Mouse (Mus musculus) heart, embryonic 13.5 days (tissue): ENCODE data around the gene Sorbs1. TPM values are rescaled to one million over a fixed set of nuclear protein-coding genes. Genes with fewer than 3 reads are reported as not detected.

ENCODE experiments used
- ATAC-seq: fragments of 200-750 bp; cut with Nextera tagmentation; 2 replicates; pipeline ENCODE4 v1.8.0; 2017; ENCODE audit warnings: moderate TSS enrichment; ENCODE audit not compliant: insufficient number of reproducible peaks, low FRiP score, low TSS enrichment; ENCODE audit errors: extremely low read depth
- H3K27ac ChIP-seq: fragments of 300-500 bp; sonication (generic); replicated peaks from 2 replicates; pipeline ENCODE4 v1.5.1; 2015; ENCODE audit warnings: moderate library complexity, mild to moderate bottlenecking, inconsistent platforms
- H3K27me3 ChIP-seq: fragments of 300-500 bp; sonication (generic); replicated peaks from 2 replicates; pipeline ENCODE4 v1.6.1; 2015; ENCODE audit warnings: mild to moderate bottlenecking, inconsistent platforms
- H3K36me3 ChIP-seq: fragments of 300-500 bp; sonication (generic); 2 replicates; pipeline ENCODE4 v1.6.1; 2015; ENCODE audit warnings: mild to moderate bottlenecking, inconsistent platforms
- H3K4me1 ChIP-seq: fragments of 300-500 bp; sonication (generic); 2 replicates; pipeline ENCODE4 v1.6.1; 2015; ENCODE audit warnings: inconsistent platforms
- H3K4me2 ChIP-seq: fragments of 300-500 bp; sonication (generic); 2 replicates; pipeline ENCODE4 v1.6.1; 2015; ENCODE audit warnings: inconsistent platforms, mild to moderate bottlenecking, moderate library complexity
- H3K4me3 ChIP-seq: fragments of 300-500 bp; sonication (generic); 2 replicates; pipeline ENCODE4 v1.5.1; 2015; ENCODE audit warnings: moderate library complexity, mild to moderate bottlenecking, inconsistent platforms
- H3K9ac ChIP-seq: fragments of 300-500 bp; sonication (generic); 2 replicates; pipeline ENCODE4 v1.6.1; 2015; ENCODE audit warnings: inconsistent platforms, mild to moderate bottlenecking, moderate library complexity
- H3K9me3 ChIP-seq: fragments of 300-500 bp; sonication (generic); 2 replicates; pipeline ENCODE4 v1.6.1; 2016; ENCODE audit warnings: inconsistent platforms
- WGBS: fragments of 180-500 bp; shearing (Covaris S2); methylation state at CpG from one replicate; pipeline ENCODE4 v1.1.7; 2015; ENCODE audit warnings: mixed read lengths; 5-methylcytosine and 5-hydroxymethylcytosine counted together
- polyA plus RNA-seq: library from polyadenylated mRNA; unstranded; fragments of >200 nt; fragmentation: Nextera tagmentation; extraction: Ambion mirVana; gene quantifications from 2 replicates; pipeline ENCODE4 v1.2.1, GENCODE M21; 2015

The Sorbs1 gene
- polyA plus RNA-seq, 1 experiment from 2014 or later: 65.4 TPM

- H3K4me3 ChIP-seq: no peak overlapping the region
- H3K4me1 ChIP-seq: peaks cover 64% of the 10 kb centered on the region
- H3K27ac ChIP-seq: peak overlapping the region; percentile 94
- 69% methylated on average over 4 of the region's 4 CpGs for WGBS
- H3K9ac ChIP-seq: no peak overlapping the region
- no peak for ATAC-seq
- no peaks in the 10 kb centered on the region for H3K9me3 ChIP-seq
- H3K36me3 ChIP-seq: peaks cover 43% of the 10 kb centered on the region
- H3K4me2 ChIP-seq: no peak overlapping the region
- no peaks in the 10 kb centered on the region for H3K27me3 ChIP-seq
Observed at GRCm38 (mm10) chr19:40371866-40372265, 141.7 kb downstream of the Sorbs1 start.

GRCm38 (mm10) chr19:40369852-40370811 lies 143.4 kb downstream of the Sorbs1 start:
- WGBS: 20% methylated on average over 18 of the region's 18 CpGs
- no peak overlapping the region for H3K4me3 ChIP-seq
- peak overlapping the region; percentile 44 for H3K4me2 ChIP-seq
- no peaks in the 10 kb centered on the region for H3K27me3 ChIP-seq
- peak; percentile 47; the same call in 1 of the 2 replicates for ATAC-seq
- H3K36me3 ChIP-seq: peaks cover 30% of the 10 kb centered on the region
- peak overlapping the region; percentile 54 for H3K9ac ChIP-seq
- H3K27ac ChIP-seq: peak overlapping the region; percentile 94
- no peaks in the 10 kb centered on the region for H3K9me3 ChIP-seq
- peaks cover 70% of the 10 kb centered on the region for H3K4me1 ChIP-seq

GRCm38 (mm10) chr19:40368517-40368916 lies 145.1 kb downstream of the Sorbs1 start:
- Histone ChIP-seq H3K27ac (peak overlapping the region; percentile 94), H3K4me2 (no peak overlapping the region), H3K4me3 (no peak overlapping the region), H3K9me3 (peaks cover 3% of the 10 kb centered on the region; the same call in 1 of the 2 replicates), H3K36me3 (peaks cover 41% of the 10 kb centered on the region), H3K27me3 (no peaks in the 10 kb centered on the region), H3K9ac (no peak overlapping the region), H3K4me1 (peaks cover 76% of the 10 kb centered on the region)
- 0 out of 2 replicates have a peak, but pooled peaks have one; percentile 33 for ATAC-seq
- 51% methylated on average over 2 of the region's 2 CpGs for WGBS

GRCm38 (mm10) chr19:40366163-40366941 lies 147.2 kb downstream of the Sorbs1 start:
- WGBS: 31% methylated on average over 11 of the region's 11 CpGs
- Histone ChIP-seq H3K9me3 (peaks cover 4% of the 10 kb centered on the region; the same call in 1 of the 2 replicates), H3K36me3 (peaks cover 39% of the 10 kb centered on the region), H3K27ac (peak overlapping the region; percentile 94), H3K9ac (peak overlapping the region; percentile 60), H3K27me3 (no peaks in the 10 kb centered on the region), H3K4me2 (peak overlapping the region; percentile 44), H3K4me1 (peaks cover 81% of the 10 kb centered on the region), H3K4me3 (no peak overlapping the region)
- no peak for ATAC-seq

- Histone ChIP-seq H3K4me1 (peaks cover 69% of the 10 kb centered on the region), H3K9me3 (peaks cover 4% of the 10 kb centered on the region; the same call in 1 of the 2 replicates), H3K27ac (peak overlapping the region; percentile 94), H3K27me3 (no peaks in the 10 kb centered on the region), H3K9ac (no peak overlapping the region), H3K4me3 (no peak overlapping the region), H3K36me3 (peaks cover 39% of the 10 kb centered on the region), H3K4me2 (no peak overlapping the region)
- ATAC-seq: no peak
- WGBS: 81% methylated on average over 5 of the region's 5 CpGs
Observed at GRCm38 (mm10) chr19:40365137-40365536, 148.4 kb downstream of the Sorbs1 start.

- Histone ChIP-seq H3K4me3 (no peak overlapping the region), H3K27me3 (no peaks in the 10 kb centered on the region), H3K4me1 (peaks cover 54% of the 10 kb centered on the region), H3K4me2 (no peak overlapping the region), H3K36me3 (peaks cover 28% of the 10 kb centered on the region), H3K9ac (no peak overlapping the region), H3K9me3 (peaks cover 4% of the 10 kb centered on the region; the same call in 1 of the 2 replicates), H3K27ac (no peak overlapping the region)
- WGBS: 95% methylated on average over 5 of the region's 5 CpGs
- ATAC-seq: no peak
Observed at GRCm38 (mm10) chr19:40363447-40363846, 150.1 kb downstream of the Sorbs1 start.

GRCm38 (mm10) chr19:40362203-40362865 lies 151.2 kb downstream of the Sorbs1 start:
- Histone ChIP-seq H3K27me3 (no peaks in the 10 kb centered on the region), H3K4me2 (no peak overlapping the region), H3K9me3 (peaks cover 4% of the 10 kb centered on the region; the same call in 1 of the 2 replicates), H3K4me3 (no peak overlapping the region), H3K9ac (no peak overlapping the region), H3K4me1 (peaks cover 43% of the 10 kb centered on the region), H3K36me3 (peaks cover 28% of the 10 kb centered on the region), H3K27ac (no peak overlapping the region)
- 73% methylated on average over 12 of the region's 12 CpGs for WGBS
- no peak for ATAC-seq

- WGBS: 74% methylated on average over 5 of the region's 5 CpGs
- Histone ChIP-seq H3K4me2 (no peak overlapping the region), H3K27me3 (no peaks in the 10 kb centered on the region), H3K9ac (no peak overlapping the region), H3K4me1 (peaks cover 43% of the 10 kb centered on the region), H3K27ac (no peak overlapping the region), H3K9me3 (peaks cover 4% of the 10 kb centered on the region; the same call in 1 of the 2 replicates), H3K4me3 (no peak overlapping the region), H3K36me3 (peaks cover 25% of the 10 kb centered on the region)
- ATAC-seq: no peak
Observed at GRCm38 (mm10) chr19:40359712-40360394, 153.7 kb downstream of the Sorbs1 start.

GRCm38 (mm10) chr19:40356536-40357522 lies 156.8 kb downstream of the Sorbs1 start:
- peak overlapping the region; percentile 55 for H3K27ac ChIP-seq
- H3K4me1 ChIP-seq: peaks cover 30% of the 10 kb centered on the region
- WGBS: 72% methylated on average over 15 of the region's 15 CpGs
- H3K4me2 ChIP-seq: no peak overlapping the region
- no peak overlapping the region for H3K4me3 ChIP-seq
- no peaks in the 10 kb centered on the region for H3K9me3 ChIP-seq
- ATAC-seq: no peak
- H3K36me3 ChIP-seq: peaks cover 7% of the 10 kb centered on the region; the same call in 1 of the 2 replicates
- no peak overlapping the region for H3K9ac ChIP-seq
- H3K27me3 ChIP-seq: no peaks in the 10 kb centered on the region
